ENCODE assay signal across 8 mouse cellular contexts in genomic region chr4:142756332-142756731, GRCm38 (mm10).
DNase-seq lines count a peak whose midpoint lies in the region; ATAC-seq and TF ChIP-seq lines count a peak whose summit lies in the region.

No protein-coding gene starts in this region.

- no peak for TF ChIP-seq EP300 in stomach, postnatal 0 days (optimal IDR thresholded peaks at IDR 0.05)

- no peaks in the 10 kb centered on the region for H3K36me3 ChIP-seq in heart, embryonic 16.5 days (ENCODE audit: control insufficient read depth, insufficient read depth)
- H3K36me3 ChIP-seq in stomach, postnatal 0 days (ENCODE audit: control insufficient read depth, insufficient read depth, low read length), result no peaks in the 10 kb centered on the region

- H3K9ac ChIP-seq in heart, embryonic 16.5 days (ENCODE audit: low read length), result no peak overlapping the region
- no peak overlapping the region for H3K9ac ChIP-seq in stomach, postnatal 0 days (ENCODE audit: low read length)

- no peaks in the 10 kb centered on the region for H3K27me3 ChIP-seq in heart, embryonic 16.5 days (ENCODE audit: control insufficient read depth, insufficient read depth, low read length)
- no peaks in the 10 kb centered on the region for H3K27me3 ChIP-seq in stomach, postnatal 0 days (ENCODE audit: control insufficient read depth, insufficient read depth, low read length)

- 54% methylated on average over 6 of the region's 6 CpGs for WGBS in heart, embryonic 16.5 days
- 46% methylated on average over 6 of the region's 6 CpGs for WGBS in stomach, postnatal 0 days

- intact Hi-C loops in left cerebral cortex, postnatal 14 days (cut with DNase I), result no loop called here

- 0 out of 2 replicates have a peak, but pooled peaks have one; percentile 41 for ATAC-seq in heart, embryonic 16.5 days (replicated peaks; ENCODE audit: extremely low read depth, insufficient read depth, low FRiP score)
- peak; percentile 42; the same call in 1 of the 2 replicates for ATAC-seq in stomach, postnatal 0 days (ENCODE audit: low FRiP score, low TSS enrichment)

- H3K4me3 ChIP-seq in heart, embryonic 16.5 days (ENCODE audit: low read length), result no peak overlapping the region
- H3K4me3 ChIP-seq in stomach, postnatal 0 days (ENCODE audit: low read depth, low read length), result no peak overlapping the region

- H3K9me3 ChIP-seq in heart, embryonic 16.5 days (replicated peaks; ENCODE audit: control insufficient read depth, low read length), result no peaks in the 10 kb centered on the region
- H3K9me3 ChIP-seq in stomach, postnatal 0 days (ENCODE audit: control insufficient read depth, low read length), result no peaks in the 10 kb centered on the region

- no peak overlapping the region for H3K27ac ChIP-seq in heart, embryonic 16.5 days (ENCODE audit: low read length)
- H3K27ac ChIP-seq in stomach, postnatal 0 days (replicated peaks), result no peak overlapping the region; the same call in 1 of the 2 replicates

- peak; percentile 33 for DNase-seq in right cerebral cortex, adult 18-20 months
- DNase-seq in right cerebral cortex, postnatal 14 days, result no peak
- DNase-seq in left cerebral cortex, postnatal 14 days (ENCODE audit: low spot score in 2 of 2), result peak; percentile 47 to 64
- no peak for DNase-seq in stomach, postnatal 0 days (ENCODE audit: low spot score)
- no peak for DNase-seq in thymus, postnatal 10 days (ENCODE audit: low spot score in 2 of 2)
- DNase-seq in adrenal gland, postnatal 36 days, result no peak
- DNase-seq in cerebellum, postnatal 4 days (ENCODE audit: low spot score in 2 of 2), result no peak

- H3K4me2 ChIP-seq in heart, embryonic 16.5 days (ENCODE audit: low read depth, low read length), result no peak overlapping the region
- H3K4me2 ChIP-seq in stomach, postnatal 0 days (replicated peaks; ENCODE audit: low read depth), result no peak overlapping the region

- no peaks in the 10 kb centered on the region for H3K4me1 ChIP-seq in heart, embryonic 16.5 days (ENCODE audit: control insufficient read depth, insufficient read depth, low read length)
- H3K4me1 ChIP-seq in stomach, postnatal 0 days (replicated peaks; ENCODE audit: control insufficient read depth, insufficient read depth), result no peaks in the 10 kb centered on the region

- no peak for TF ChIP-seq CTCF in stomach, postnatal 0 days (IDR thresholded peaks at IDR 0.05; ENCODE audit: low read depth)

Comparison
In these comparisons a context has a peak if more than half of its experiments do, and no peak if none do; other contexts are left out.
1. DNase-seq: peak in right cerebral cortex, adult 18-20 months (single experiment) and left cerebral cortex, postnatal 14 days (2 of 2); none in right cerebral cortex, postnatal 14 days (single experiment), stomach, postnatal 0 days (single experiment), thymus, postnatal 10 days (0 of 2), adrenal gland, postnatal 36 days (0 of 2) and cerebellum, postnatal 4 days (0 of 2).